Mouse (Mus musculus): ENCODE results near the gene Sptlc2. TPM values are rescaled to one million over a fixed set of nuclear protein-coding genes. Genes with fewer than 3 reads are reported as not detected.

Gene Sptlc2
- total and polyA plus RNA-seq, 3 experiments = 37.1 to 68.6 (median 49.2) TPM

- H3K9me3 ChIP-seq (replicated peaks; ENCODE audit: low read length) = peaks cover 5% of the 10 kb centered on the region
- dilution Hi-C loops (cut with MboI; ENCODE audit: extremely low pct_ligation_motif_present, extremely low pct_unique_long_range_greater_than_20kb, low sequenced_read_pairs) = no loop called here
- no peak overlapping the region for H3K27ac ChIP-seq (ENCODE audit: insufficient read depth, low read depth)
- peaks cover 4 to 40% of the 10 kb centered on the region in 2 experiments; a peak in 3 of 4 replicates for H3K4me1 ChIP-seq (ENCODE audit: control insufficient read depth in 1 of 2, insufficient read depth in 2 of 2)
- H3K9ac ChIP-seq (ENCODE audit: insufficient read depth, low read depth) = no peak overlapping the region
- peaks cover 28 to 56% of the 10 kb centered on the region in 2 experiments for H3K36me3 ChIP-seq (replicated peaks in 1 of 2; ENCODE audit: control insufficient read depth in 1 of 2, insufficient read depth in 1 of 2, low read length in 1 of 2)
- in situ Hi-C loops (cut with MboI; ENCODE audit: low pct_ligation_motif_present, low pct_unique_long_range_greater_than_20kb, low sequenced_read_pairs) = no loop called here
- H3K4me3 ChIP-seq (replicated peaks in 1 of 3; ENCODE audit: low read depth in 2 of 3, low read length in 2 of 3, poor library complexity in 1 of 3) = no peak overlapping the region
- no peaks in the 10 kb centered on the region for H3K27me3 ChIP-seq (replicated peaks)
- TF ChIP-seq TCF12 (IDR thresholded peaks at IDR 0.05; ENCODE audit: low read depth, low read length) (no peak), CHD1 (IDR thresholded peaks at IDR 0.05; ENCODE audit: low read depth, low read length) (no peak), ZC3H11A (IDR thresholded peaks at IDR 0.05; ENCODE audit: low read depth, low read length) (no peak), HCFC1 (IDR thresholded peaks at IDR 0.05; ENCODE audit: low read depth, low read length) (no peak), MAZ (IDR thresholded peaks at IDR 0.05; ENCODE audit: low read depth, low read length) (no peak), ELF1 (IDR thresholded peaks at IDR 0.05; ENCODE audit: low read depth, low read length) (no peak), IRF4 (IDR thresholded peaks at IDR 0.05; ENCODE audit: low read depth, low read length) (no peak)
- H3K79me2 ChIP-seq (replicated peaks; ENCODE audit: control insufficient read depth, extremely low read depth, insufficient read depth, poor library complexity, severe bottlenecking) = no peaks in the 10 kb centered on the region
- no peak overlapping the region for H3K4me2 ChIP-seq (ENCODE audit: insufficient read depth, low read depth, poor library complexity, severe bottlenecking)
- DNase-seq (ENCODE audit: extremely low read depth) = no peak
These were observed 33.8 kb upstream of the Sptlc2 start for GRCm38 (mm10) chr12:87421708-87422507.

- Histone ChIP-seq H3K36me3 (replicated peaks in 1 of 2; ENCODE audit: control insufficient read depth in 1 of 2, insufficient read depth in 1 of 2, low read length in 1 of 2) (peaks cover 15 to 39% of the 10 kb centered on the region in 2 experiments), H3K79me2 (replicated peaks; ENCODE audit: control insufficient read depth, extremely low read depth, insufficient read depth, poor library complexity, severe bottlenecking) (no peaks in the 10 kb centered on the region), H3K4me1 (ENCODE audit: control insufficient read depth in 1 of 2, insufficient read depth in 2 of 2) (peaks cover 4 to 23% of the 10 kb centered on the region in 2 experiments; a peak in 3 of 4 replicates), H3K4me3 (replicated peaks in 1 of 3; ENCODE audit: low read depth in 2 of 3, low read length in 2 of 3, poor library complexity in 1 of 3) (no peak overlapping the region), H3K9ac (ENCODE audit: insufficient read depth, low read depth) (no peak overlapping the region), H3K27ac (ENCODE audit: insufficient read depth, low read depth) (no peak overlapping the region), H3K27me3 (replicated peaks) (no peaks in the 10 kb centered on the region), H3K9me3 (replicated peaks; ENCODE audit: low read length) (peaks cover 5% of the 10 kb centered on the region), H3K4me2 (ENCODE audit: insufficient read depth, low read depth, poor library complexity, severe bottlenecking) (no peak overlapping the region)
- dilution Hi-C loops (cut with MboI; ENCODE audit: extremely low pct_ligation_motif_present, extremely low pct_unique_long_range_greater_than_20kb, low sequenced_read_pairs) = no loop called here
- no peak for DNase-seq (ENCODE audit: extremely low read depth)
- in situ Hi-C loops (cut with MboI; ENCODE audit: low pct_ligation_motif_present, low pct_unique_long_range_greater_than_20kb, low sequenced_read_pairs) = no loop called here
- TF ChIP-seq ZKSCAN1 (IDR thresholded peaks at IDR 0.05; ENCODE audit: borderline replicate concordance, low read depth, low read length) = no peak
- TF ChIP-seq TBP (conservative IDR thresholded peaks at IDR 0.05; ENCODE audit: low read depth, low read length) = no peak
- TF ChIP-seq JUND (conservative IDR thresholded peaks at IDR 0.05; ENCODE audit: low read depth, low read length) = no peak
- no peak for TF ChIP-seq CHD2 (IDR thresholded peaks at IDR 0.05; ENCODE audit: low read length)
- no peak for TF ChIP-seq BHLHE40 (IDR thresholded peaks at IDR 0.05; ENCODE audit: low read depth, low read length)
- TF ChIP-seq KAT2A (IDR thresholded peaks at IDR 0.05; ENCODE audit: insufficient replicate concordance, low read length) = no peak
- TF ChIP-seq POLR2AphosphoS2 (IDR thresholded peaks at IDR 0.05; ENCODE audit: low read depth, low read length) = no peak
- no peak for TF ChIP-seq UBTF (IDR thresholded peaks at IDR 0.05; ENCODE audit: low read depth, low read length)
- TF ChIP-seq E2F4 (IDR thresholded peaks at IDR 0.05; ENCODE audit: insufficient replicate concordance, low read depth, low read length) = no peak
- TF ChIP-seq CTCF (conservative IDR thresholded peaks at IDR 0.05 in 1 of 2, IDR thresholded peaks at IDR 0.05 in 1 of 2; ENCODE audit: low read depth in 2 of 2, low read length in 2 of 2) = no peak
- no peak for TF ChIP-seq RAD21 (IDR thresholded peaks at IDR 0.05; ENCODE audit: low read depth, low read length)
- TF ChIP-seq MYC (IDR thresholded peaks at IDR 0.05; ENCODE audit: low read depth, low read length) = no peak
These were observed 31.9 kb upstream of the Sptlc2 start for GRCm38 (mm10) chr12:87419974-87420485.

All from CH12.LX (cell line).